Mouse (Mus musculus) thymus, adult 2 months (tissue): ENCODE measurements around the gene P4ha2.

ENCODE experiments used
- CTCF ChIP-seq: fragments of 200-500 bp; IDR thresholded peaks from 2 replicates; pipeline ENCODE4 v1.5.1; 2012; ENCODE audit warnings: mild to moderate bottlenecking, control low read depth, low read length, moderate library complexity, borderline replicate concordance; ENCODE audit not compliant: control insufficient read depth, poor library complexity, insufficient read depth; ENCODE audit errors: extremely low read depth
- POLR2A ChIP-seq: fragments of 200-500 bp; IDR thresholded peaks from 2 replicates; pipeline ENCODE4 v1.6.1; 2012; ENCODE audit warnings: mild to moderate bottlenecking, low read length, control low read depth, moderate library complexity; ENCODE audit not compliant: control insufficient read depth, poor library complexity, insufficient read depth; ENCODE audit errors: extremely low read depth

DNA sequence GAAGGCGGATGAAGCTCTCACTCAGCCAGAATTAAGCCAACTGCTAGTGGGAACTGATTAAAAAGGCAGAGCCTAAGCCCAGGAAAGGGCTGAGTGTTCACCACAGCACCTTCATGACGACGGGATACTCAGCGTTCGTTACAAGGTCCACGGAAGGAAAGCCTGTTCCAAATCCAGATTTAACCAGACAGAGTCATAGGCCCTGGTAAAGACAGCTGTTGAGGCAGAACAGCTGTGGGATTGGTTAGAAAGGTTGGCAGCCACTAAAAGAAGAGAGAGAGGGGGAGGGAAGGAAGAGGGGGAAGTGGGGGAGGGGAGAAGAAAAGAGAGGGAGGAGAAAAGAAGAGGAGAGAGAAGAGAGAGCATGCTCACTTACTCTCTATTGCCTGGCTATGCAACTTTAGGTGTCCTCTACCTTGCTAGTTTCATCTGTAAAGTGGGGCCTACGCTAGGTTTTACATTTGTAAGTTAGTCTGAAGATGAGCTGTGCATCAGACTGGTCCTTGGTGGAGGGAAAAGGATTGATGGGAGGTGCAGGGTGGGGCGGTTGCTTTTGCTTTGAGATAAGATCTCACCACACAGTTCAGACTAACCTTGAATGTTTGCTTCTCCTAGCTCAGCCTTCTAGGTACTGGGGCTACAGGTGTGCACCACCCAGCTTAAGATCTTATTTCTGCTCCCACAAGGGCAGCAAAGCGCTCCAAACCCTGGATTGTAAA lies 37.0 kb upstream of the P4ha2 start:
- TF ChIP-seq CTCF (no peak), POLR2A (no peak)
